Mouse (Mus musculus) neutrophil, adult 5-6 weeks (primary cell): Measurements from ENCODE around the gene 4933402J07Rik. TPM values are rescaled to one million over a fixed set of nuclear protein-coding genes. Genes with fewer than 3 reads are reported as not detected.

Source experiments
- ATAC-seq: fragments of 151-379, 151-347 bp; 2 replicates; pipeline ENCODE4 v1.8.0; 2017; ENCODE audit warnings: mild to moderate bottlenecking, moderate TSS enrichment; ENCODE audit not compliant: insufficient number of reproducible peaks, poor library complexity, low FRiP score, severe bottlenecking; ENCODE audit errors: extremely low read depth
- total RNA-seq: library from RNA; stranded (forward); fragments of 200-1000 nt; gene quantifications from 2 replicates; pipeline ENCODE4 v1.2.3, GENCODE M21; 2017

Gene 4933402J07Rik
- not detected in 2 replicates for total RNA-seq

- ATAC-seq, result no peak
These were observed at the start of gene 4933402J07Rik for GRCm38 (mm10) chr8:87563553-87563952. 4933402J07Rik (plus strand) TSS chr8:87563853.

GRCm38 (mm10) chr8:87517132-87517531, 46.5 kb upstream of the 4933402J07Rik start:
- ATAC-seq, result no peak

GRCm38 (mm10) chr8:87525006-87525405, 38.6 kb upstream of the 4933402J07Rik start:
- no peak for ATAC-seq

GRCm38 (mm10) chr8:87531176-87531575, 32.5 kb upstream of the 4933402J07Rik start:
- ATAC-seq, result no peak

- no peak for ATAC-seq
These were observed 30.2 kb upstream of the 4933402J07Rik start for GRCm38 (mm10) chr8:87533476-87533875.

- ATAC-seq, result no peak
These were observed 28.8 kb upstream of the 4933402J07Rik start for GRCm38 (mm10) chr8:87534846-87535245.

- ATAC-seq, result no peak; the same call in 1 of the 2 replicates
These were observed 26.9 kb upstream of the 4933402J07Rik start for GRCm38 (mm10) chr8:87536615-87537329.

- ATAC-seq, result no peak
These were observed 23.7 kb upstream of the 4933402J07Rik start for GRCm38 (mm10) chr8:87539829-87540394.

- no peak for ATAC-seq
These were observed 13.8 kb upstream of the 4933402J07Rik start for GRCm38 (mm10) chr8:87549881-87550280.

- ATAC-seq, result no peak
These were observed 10.9 kb upstream of the 4933402J07Rik start for GRCm38 (mm10) chr8:87552801-87553200.

GRCm38 (mm10) chr8:87560801-87561200, 2.9 kb upstream of the 4933402J07Rik start:
- ATAC-seq, result no peak

GRCm38 (mm10) chr8:87569203-87569602, 5.5 kb downstream of the 4933402J07Rik start:
- ATAC-seq, result no peak

- ATAC-seq, result no peak
These were observed 6.3 kb downstream of the 4933402J07Rik start for GRCm38 (mm10) chr8:87569706-87570563.

- ATAC-seq, result no peak
These were observed 6.9 kb downstream of the 4933402J07Rik start for GRCm38 (mm10) chr8:87570564-87570855.

- no peak for ATAC-seq
These were observed 7.2 kb downstream of the 4933402J07Rik start for GRCm38 (mm10) chr8:87570880-87571279.

- ATAC-seq, result no peak
These were observed 30.6 kb downstream of the 4933402J07Rik start for GRCm38 (mm10) chr8:87594272-87594671.

GRCm38 (mm10) chr8:87602731-87603130, 39.1 kb downstream of the 4933402J07Rik start:
- ATAC-seq, result no peak

- ATAC-seq, result no peak
These were observed 45.5 kb downstream of the 4933402J07Rik start for GRCm38 (mm10) chr8:87609110-87609509.

- ATAC-seq, result no peak
These were observed 46.1 kb downstream of the 4933402J07Rik start for GRCm38 (mm10) chr8:87609651-87610192.

- ATAC-seq, result no peak
These were observed 50.0 kb downstream of the 4933402J07Rik start for GRCm38 (mm10) chr8:87613701-87614100.
